Mouse (Mus musculus) C2C12 (cell line): ENCODE measurements around the gene Hddc3. TPM values are rescaled to one million over a fixed set of nuclear protein-coding genes. Genes with fewer than 3 reads are reported as not detected.
"Not testable (repeated sequence)": the region's sequence is repeated elsewhere in the genome, so short reads cannot be mapped to it uniquely, and the experiment has no call there.

Experiments
- H3K27me3 ChIP-seq: one replicate; pipeline ENCODE4 v1.6.1; 2011; ENCODE audit not compliant: control insufficient read depth, insufficient read depth, insufficient read length
- H3K36me3 ChIP-seq: one replicate; pipeline ENCODE4 v1.6.1; 2011; ENCODE audit not compliant: control insufficient read depth, insufficient read depth
- H3K4me3 ChIP-seq: one replicate; pipeline ENCODE4 v1.5.1; 2011; ENCODE audit warnings: mild to moderate bottlenecking, control low read depth; ENCODE audit not compliant: poor library complexity, insufficient read depth, severe bottlenecking
- H3K79me2 ChIP-seq: one replicate; pipeline ENCODE4 v1.6.1; 2011; ENCODE audit not compliant: control insufficient read depth, insufficient read depth
- H3K79me3 ChIP-seq: one replicate; pipeline ENCODE4 v1.6.1; 2011; ENCODE audit warnings: low read depth, control low read depth
- H3ac ChIP-seq: one replicate; pipeline ENCODE3; 2011; ENCODE audit warnings: low read depth; ENCODE audit not compliant: control insufficient read depth, insufficient read length
- CEBPB ChIP-seq: IDR thresholded peaks from one replicate; pipeline ENCODE4 v1.6.1; 2011; ENCODE audit warnings: low read depth, mild to moderate bottlenecking, control low read depth, moderate library complexity
- CTCF ChIP-seq: IDR thresholded peaks from one replicate; pipeline ENCODE4 v1.5.1; 2011; ENCODE audit not compliant: control insufficient read depth, insufficient read depth, insufficient read length
- FOSL1 ChIP-seq: IDR thresholded peaks from one replicate; pipeline ENCODE4 v1.8.0; 2011; ENCODE audit warnings: mild to moderate bottlenecking, low read length; ENCODE audit not compliant: poor library complexity, insufficient read depth, severe bottlenecking
- MAX ChIP-seq: IDR thresholded peaks from one replicate; pipeline ENCODE4 v1.6.1; 2011; ENCODE audit warnings: mild to moderate bottlenecking, control low read depth
- MYOD1 ChIP-seq: IDR thresholded peaks from one replicate; pipeline ENCODE4 v1.6.1; 2011; ENCODE audit warnings: low read depth; ENCODE audit not compliant: control insufficient read depth, insufficient read length
- MYOG ChIP-seq: IDR thresholded peaks from one replicate; pipeline ENCODE4 v1.6.1; 2011; ENCODE audit not compliant: control insufficient read depth, insufficient read length; ENCODE audit errors: extremely low read depth
- USF1 ChIP-seq: IDR thresholded peaks from one replicate; pipeline ENCODE4 v1.6.1; 2011; ENCODE audit warnings: low read depth, mild to moderate bottlenecking, control low read depth, moderate library complexity
- polyA plus RNA-seq: library from polyadenylated mRNA; unstranded; fragments of >200 nt; fragmentation: generic; extraction: Trizol; gene quantifications from one replicate; pipeline ENCODE4 v1.2.1, GENCODE M21; 2012; ENCODE audit warnings: missing spikeins

Gene Hddc3
- polyA plus RNA-seq, 1 experiment = 55.9 TPM

GRCm38 (mm10) chr7:80394600-80394999 lies 51.7 kb downstream of the Hddc3 start:
- no peak overlapping the region for H3ac ChIP-seq
- H3K4me3 ChIP-seq = no peak overlapping the region
- peaks cover 29% of the 10 kb centered on the region for H3K79me2 ChIP-seq
- TF ChIP-seq FOSL1 (no peak), MAX (no peak), USF1 (no peak), MYOG (no peak), CEBPB (no peak), MYOD1 (no peak), CTCF (no peak)
- peaks cover 64% of the 10 kb centered on the region for H3K36me3 ChIP-seq
- peaks cover 16% of the 10 kb centered on the region for H3K79me3 ChIP-seq
- H3K27me3 ChIP-seq = no peaks in the 10 kb centered on the region

- H3ac ChIP-seq, H3K27me3 ChIP-seq, H3K4me3 ChIP-seq: not testable (repeated sequence)
- Histone ChIP-seq H3K79me3 (peaks cover 28% of the 10 kb centered on the region), H3K36me3 (peaks cover 58% of the 10 kb centered on the region), H3K79me2 (peaks cover 48% of the 10 kb centered on the region)
Observed at GRCm38 (mm10) chr7:80396427-80396826, 53.5 kb downstream of the Hddc3 start.

- H3K4me3 ChIP-seq = no peak overlapping the region
- H3K27me3 ChIP-seq = no peaks in the 10 kb centered on the region
- no peak overlapping the region for H3ac ChIP-seq
- peaks cover 30% of the 10 kb centered on the region for H3K79me3 ChIP-seq
- H3K79me2 ChIP-seq = peaks cover 59% of the 10 kb centered on the region
- no peak for TF ChIP-seq MYOD1
- TF ChIP-seq FOSL1 = no peak
- no peak for TF ChIP-seq USF1
- no peak for TF ChIP-seq CEBPB
- TF ChIP-seq MAX = no peak
- no peak for TF ChIP-seq CTCF
- peaks cover 43% of the 10 kb centered on the region for H3K36me3 ChIP-seq
Observed at GRCm38 (mm10) chr7:80397986-80398385, 55.1 kb downstream of the Hddc3 start.

DNA sequence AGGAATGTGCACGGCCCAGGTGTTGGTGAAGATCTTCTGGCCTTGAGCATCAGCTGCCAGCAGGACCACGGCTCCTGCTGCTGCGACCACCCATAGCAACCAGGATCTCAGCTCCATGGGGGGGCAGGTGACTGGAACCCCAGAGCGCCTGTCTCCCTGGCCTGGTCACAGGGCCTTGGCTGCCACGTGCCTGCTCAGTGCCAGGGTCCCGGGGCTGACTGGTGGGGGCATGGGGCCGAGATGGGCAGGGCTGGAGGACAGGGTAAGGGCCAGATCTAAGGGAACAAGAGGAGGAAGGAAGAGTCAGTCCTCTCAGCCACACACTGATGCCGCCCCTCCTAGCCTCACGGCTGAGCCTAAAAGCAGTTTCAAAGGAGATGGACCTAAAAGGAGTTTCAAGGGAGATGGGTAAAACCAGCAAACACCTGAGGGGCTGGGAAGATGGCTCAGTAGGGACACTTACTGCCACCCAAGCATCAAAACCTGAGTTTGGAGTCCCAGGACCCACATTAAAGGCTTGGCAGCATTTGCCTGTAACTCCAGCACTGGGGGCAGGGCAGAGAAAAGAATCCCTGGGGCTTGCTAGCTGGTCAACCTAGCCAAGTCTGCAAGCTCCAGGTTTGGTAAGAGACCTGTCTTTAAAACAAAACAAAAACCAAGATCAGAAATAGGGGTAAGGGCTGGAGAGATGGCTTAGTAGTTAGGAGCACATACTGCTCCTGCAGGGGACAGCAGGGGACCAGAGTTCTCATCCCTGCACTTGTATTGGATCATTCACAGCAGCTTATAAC lies 55.9 kb downstream of the Hddc3 start:
- TF ChIP-seq MYOG (no peak), MYOD1 (no peak), USF1 (no peak), CEBPB (no peak), FOSL1 (no peak), CTCF (no peak), MAX (no peak)
- Histone ChIP-seq H3K4me3 (no peak overlapping the region), H3K27me3 (no peaks in the 10 kb centered on the region), H3K79me2 (peaks cover 63% of the 10 kb centered on the region), H3K79me3 (peaks cover 30% of the 10 kb centered on the region), H3ac (no peak overlapping the region), H3K36me3 (peaks cover 34% of the 10 kb centered on the region)

DNA sequence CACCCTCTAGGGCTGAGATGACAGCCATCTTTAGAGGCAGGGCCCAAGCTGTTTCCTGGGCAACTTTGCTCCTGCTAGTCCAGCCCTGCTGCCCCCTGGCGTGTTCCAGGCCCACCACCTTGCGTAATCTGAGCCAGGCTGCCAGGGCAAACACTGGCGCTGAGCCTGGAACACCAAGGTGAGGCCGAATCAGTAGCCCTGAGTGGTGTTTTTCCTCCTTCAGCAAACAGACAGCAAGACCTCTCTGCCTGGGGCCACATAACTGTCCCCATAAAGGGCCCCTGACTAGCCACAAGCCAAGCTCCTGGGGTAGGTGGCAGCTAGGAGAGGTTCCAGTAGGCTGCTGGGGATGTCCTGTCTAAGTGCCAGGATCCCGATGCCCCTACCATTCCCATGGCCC lies 57.2 kb downstream of the Hddc3 start:
- H3K36me3 ChIP-seq = peaks cover 27% of the 10 kb centered on the region
- peaks cover 30% of the 10 kb centered on the region for H3K79me3 ChIP-seq
- peak overlapping the region; percentile 6 for H3K4me3 ChIP-seq
- TF ChIP-seq CEBPB = peak; percentile 81
- TF ChIP-seq MYOG = no peak
- no peaks in the 10 kb centered on the region for H3K27me3 ChIP-seq
- no peak overlapping the region for H3ac ChIP-seq
- peaks cover 63% of the 10 kb centered on the region for H3K79me2 ChIP-seq

Other genes starting within 250 kb of the Hddc3 start
- gene Idh2, start 227.7 kb upstream of the Hddc3 start, polyA plus RNA-seq = 244 TPM
- gene Sema4b, start 156.3 kb upstream of the Hddc3 start, polyA plus RNA-seq = 19.8 TPM
- gene Cib1, start 110.3 kb upstream of the Hddc3 start, polyA plus RNA-seq = 131 TPM
- gene Gdpgp1, start 110.2 kb upstream of the Hddc3 start, polyA plus RNA-seq = 1.2 TPM
- not detected for gene Ttll13, start 96.7 kb upstream of the Hddc3 start, polyA plus RNA-seq
- 31.1 TPM for gene Ngrn, start 81.9 kb upstream of the Hddc3 start, polyA plus RNA-seq
- 6.6 TPM for gene Vps33b, start 73.5 kb upstream of the Hddc3 start, polyA plus RNA-seq
- 55.1 TPM for gene Prc1, start 48.7 kb upstream of the Hddc3 start, polyA plus RNA-seq
- 7.0 TPM for gene Rccd1, start 18.6 kb upstream of the Hddc3 start, polyA plus RNA-seq
- gene Unc45a, start 2.1 kb upstream of the Hddc3 start, polyA plus RNA-seq = 46.9 TPM
- 21.5 TPM for gene Man2a2, start 28.3 kb downstream of the Hddc3 start, polyA plus RNA-seq
- gene Fes, start 44.8 kb downstream of the Hddc3 start, polyA plus RNA-seq = 0.82 TPM
- 63.6 TPM for gene Furin, start 62.3 kb downstream of the Hddc3 start, polyA plus RNA-seq
- 2.6 TPM for gene Blm, start 192.0 kb downstream of the Hddc3 start, polyA plus RNA-seq